Mouse (Mus musculus) ZHBTc4 (cell line): ENCODE measurements around the gene Cnpy1.
A peak's percentile ranks its signal among the peaks of the same experiment; 100 is the strongest.

Source experiments
- DNase-seq: peaks from one replicate; pipeline ENCODE4 v3.0.0-alpha.2; 2011; ENCODE audit warnings: low read depth, low spot score

Gene Cnpy1

GRCm38 (mm10) chr5:28165358-28166255, 80.0 kb downstream of the Cnpy1 start, which contains the start of gene En2:
En2 (plus strand) TSS chr5:28165694.
- peak; percentile 91 for DNase-seq

GRCm38 (mm10) chr5:28163926-28164325, 81.7 kb downstream of the Cnpy1 start:
- no peak for DNase-seq

GRCm38 (mm10) chr5:28161938-28162402, 83.6 kb downstream of the Cnpy1 start:
- DNase-seq = peak; percentile 27

GRCm38 (mm10) chr5:28161383-28161937, 84.1 kb downstream of the Cnpy1 start:
- DNase-seq = peak; percentile 32

- DNase-seq = no peak
Measured at GRCm38 (mm10) chr5:28159891-28160470, 85.6 kb downstream of the Cnpy1 start.

- DNase-seq = peak; percentile 46
Measured at GRCm38 (mm10) chr5:28159072-28159458, 86.5 kb downstream of the Cnpy1 start.

GRCm38 (mm10) chr5:28158308-28159071, 87.1 kb downstream of the Cnpy1 start:
- peak; percentile 65 for DNase-seq

- no peak for DNase-seq
Measured at GRCm38 (mm10) chr5:28157781-28158180, 87.8 kb downstream of the Cnpy1 start.

GRCm38 (mm10) chr5:28157044-28157730, 88.4 kb downstream of the Cnpy1 start:
- DNase-seq = peak; percentile 22
